Mouse (Mus musculus) mesoderm, embryonic 11.5 days (tissue): Measurements from ENCODE around the gene Olfr464.
"Not testable (repeated sequence)": the region's sequence is repeated elsewhere in the genome, so short reads cannot be mapped to it uniquely, and the experiment has no call there.

ENCODE experiments used
- DNase-seq: peaks from one replicate; pipeline ENCODE4 v3.0.0-alpha.2; 2012; ENCODE audit warnings: low read depth, low spot score

Olfr464 gene

DNA sequence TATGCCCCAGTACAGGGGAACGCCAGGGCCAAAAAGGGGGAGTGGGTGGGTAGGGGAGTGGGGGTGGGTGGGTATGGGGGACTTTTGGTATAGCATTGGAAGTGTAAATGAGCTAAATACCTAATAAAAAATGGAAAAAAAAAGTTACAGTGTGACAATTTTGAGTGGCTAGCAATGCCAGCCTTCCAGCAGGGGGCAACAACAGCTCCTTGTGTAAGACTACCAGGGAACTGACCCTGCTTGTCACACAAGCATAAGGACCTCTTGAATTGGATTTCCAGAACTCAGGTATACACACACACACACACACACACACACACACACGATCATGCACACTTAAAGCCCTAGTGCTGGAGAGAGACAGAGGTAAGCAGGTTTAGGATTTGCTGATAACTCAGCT, 53.9 kb downstream of the Olfr464 start:
- not testable (repeated sequence) for DNase-seq
